ENCODE assay signal across 28 mouse cellular contexts in the genomic region with DNA sequence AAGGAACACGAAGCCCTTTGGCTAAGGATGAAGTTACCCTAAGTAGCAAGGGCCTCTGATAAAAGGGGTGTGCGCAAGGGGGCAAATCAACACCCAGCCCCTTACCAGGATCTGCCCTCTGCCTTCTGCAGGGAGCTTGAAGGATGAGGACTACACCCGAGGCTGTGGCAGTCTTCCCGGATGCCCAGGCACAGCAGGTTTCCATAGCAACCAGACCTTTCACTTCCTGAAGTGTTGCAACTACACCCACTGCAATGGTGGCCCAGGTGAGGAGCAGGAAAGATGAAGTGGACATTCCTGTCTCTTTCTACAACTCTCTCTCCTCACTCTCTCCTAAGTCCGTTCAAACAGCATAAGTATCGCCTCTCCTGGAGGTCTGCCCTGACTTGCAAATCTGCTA. TPM values are rescaled to one million over a fixed set of nuclear protein-coding genes. Genes with fewer than 3 reads are reported as not detected.
DNase-seq lines count a peak whose midpoint lies in the region; ATAC-seq and TF ChIP-seq lines count a peak whose summit lies in the region.
"Had no signal": no experiment of that assay in that cellular context is flagged by ENCODE, and none has a peak within 500 bp of the region (broad histone marks: within the 10 kb centered on the region; RNA-seq: fewer than 3 reads in every experiment).

No protein-coding gene starts in this region.

- TF ChIP-seq CTCF in forebrain, postnatal 0 days (IDR thresholded peaks at IDR 0.05; ENCODE audit: low read depth) = no peak

- no peak overlapping the region for H3K4me2 ChIP-seq in forebrain, postnatal 0 days (ENCODE audit: low read depth)
- no peak overlapping the region for H3K4me2 ChIP-seq in forebrain, embryonic 11.5 days (ENCODE audit: low read depth, low read length, severe bottlenecking)
- H3K4me2 ChIP-seq in midbrain, embryonic 16.5 days (ENCODE audit: low read length) = no peak overlapping the region
- H3K4me2 ChIP-seq: embryonic facial prominence, embryonic 13.5 days; forebrain, embryonic 13.5 days; limb, embryonic 12.5 days; liver, embryonic 12.5 days; neural tube, embryonic 13.5 days had no signal

- peak; percentile 21; the same call in 1 of the 2 replicates for ATAC-seq in forebrain, postnatal 0 days
- no peak for ATAC-seq in forebrain, embryonic 11.5 days (replicated peaks; ENCODE audit: low FRiP score)
- ATAC-seq in midbrain, embryonic 16.5 days = 0 out of 2 replicates have a peak, but pooled peaks have one; percentile 60
- ATAC-seq: activated CD4-positive, CD25-positive, alpha-beta regulatory T cell, adult 4 months; forebrain, embryonic 13.5 days; liver, embryonic 12.5 days had no signal

- WGBS in forebrain, postnatal 0 days = 69% methylated on average over 6 of the region's 6 CpGs
- WGBS in forebrain, embryonic 11.5 days = 82% methylated on average over 6 of the region's 6 CpGs
- 65% methylated on average over 6 of the region's 6 CpGs for WGBS in midbrain, embryonic 16.5 days

- H3K27me3 ChIP-seq in forebrain, postnatal 0 days (ENCODE audit: insufficient read depth, low read length) = no peaks in the 10 kb centered on the region
- H3K27me3 ChIP-seq in forebrain, embryonic 11.5 days (ENCODE audit: control insufficient read depth, insufficient read depth, low read length) = no peaks in the 10 kb centered on the region
- H3K27me3 ChIP-seq in midbrain, embryonic 16.5 days (ENCODE audit: control insufficient read depth, insufficient read depth, low read depth, low read length) = no peaks in the 10 kb centered on the region
- H3K27me3 ChIP-seq: embryonic facial prominence, embryonic 13.5 days; forebrain, embryonic 13.5 days; limb, embryonic 12.5 days; liver, embryonic 12.5 days; neural tube, embryonic 13.5 days had no signal

- H3K36me3 ChIP-seq in forebrain, postnatal 0 days (ENCODE audit: insufficient read depth) = no peaks in the 10 kb centered on the region
- H3K36me3 ChIP-seq in forebrain, embryonic 11.5 days (ENCODE audit: control insufficient read depth, insufficient read depth, low read length) = no peaks in the 10 kb centered on the region
- H3K36me3 ChIP-seq in midbrain, embryonic 16.5 days (ENCODE audit: control insufficient read depth, insufficient read depth, low read length) = no peaks in the 10 kb centered on the region
- H3K36me3 ChIP-seq: embryonic facial prominence, embryonic 13.5 days; hindbrain, embryonic 10.5 days; limb, embryonic 12.5 days; neural tube, embryonic 13.5 days had no signal

- no peak for DNase-seq in forebrain, postnatal 0 days
- DNase-seq in forebrain, embryonic 11.5 days (ENCODE audit: low spot score) = no peak
- peak; percentile 11 for DNase-seq in 3T3-L1 (ENCODE audit: low read depth, low spot score)
- peak; percentile 58 for DNase-seq in brain, adult 2 months (ENCODE audit: low read depth, low spot score)
- DNase-seq in left cerebral cortex, postnatal 25 days (ENCODE audit: low spot score in 2 of 2) = no peak
- no peak for DNase-seq in kidney, postnatal 4 days
- DNase-seq: lung, adult 2 months; right cerebral cortex, postnatal 25 days had no signal

- H3K4me1 ChIP-seq in forebrain, postnatal 0 days (ENCODE audit: insufficient read depth) = 0 out of 2 replicates have a peak, but pooled peaks cover 5% of the 10 kb centered on the region
- H3K4me1 ChIP-seq in forebrain, embryonic 11.5 days (replicated peaks; ENCODE audit: control insufficient read depth, insufficient read depth, low read length) = no peaks in the 10 kb centered on the region
- H3K4me1 ChIP-seq in midbrain, embryonic 16.5 days (ENCODE audit: control insufficient read depth, insufficient read depth, low read length) = peaks cover 5% of the 10 kb centered on the region
- H3K4me1 ChIP-seq: heart, embryonic 10.5 days; limb, embryonic 12.5 days; liver, embryonic 12.5 days had no signal

- H3K9ac ChIP-seq in forebrain, postnatal 0 days = no peak overlapping the region
- H3K9ac ChIP-seq in forebrain, embryonic 11.5 days (ENCODE audit: low read length) = no peak overlapping the region
- H3K9ac ChIP-seq in midbrain, embryonic 16.5 days (ENCODE audit: low read depth, low read length) = no peak overlapping the region
- H3K9ac ChIP-seq: embryonic facial prominence, embryonic 13.5 days; forebrain, embryonic 13.5 days; limb, embryonic 12.5 days; liver, embryonic 12.5 days; neural tube, embryonic 13.5 days had no signal

- H3K9me3 ChIP-seq in forebrain, postnatal 0 days (ENCODE audit: low read length) = no peaks in the 10 kb centered on the region
- H3K9me3 ChIP-seq in forebrain, embryonic 11.5 days (ENCODE audit: control insufficient read depth, low read length) = peaks cover 4% of the 10 kb centered on the region; the same call in 1 of the 2 replicates
- H3K9me3 ChIP-seq in midbrain, embryonic 16.5 days (replicated peaks; ENCODE audit: control insufficient read depth, low read length, poor library complexity, severe bottlenecking) = no peaks in the 10 kb centered on the region
- H3K9me3 ChIP-seq: neural tube, embryonic 13.5 days had no signal

- H3K27ac ChIP-seq in forebrain, postnatal 0 days (ENCODE audit: low read depth, low read length) = no peak overlapping the region
- no peak overlapping the region for H3K27ac ChIP-seq in forebrain, embryonic 11.5 days (ENCODE audit: low read depth, low read length)
- H3K27ac ChIP-seq in midbrain, embryonic 16.5 days (ENCODE audit: low read length) = no peak overlapping the region
- H3K27ac ChIP-seq: embryonic facial prominence, embryonic 13.5 days; forebrain, embryonic 13.5 days; heart, embryonic 10.5 days; hindbrain, embryonic 10.5 days; kidney, postnatal 0 days; limb, embryonic 12.5 days; liver, embryonic 12.5 days; neural tube, embryonic 13.5 days had no signal

- H3K4me3 ChIP-seq in forebrain, postnatal 0 days (ENCODE audit: low read depth, low read length) = no peak overlapping the region
- H3K4me3 ChIP-seq in forebrain, embryonic 11.5 days (ENCODE audit: low read depth, low read length) = no peak overlapping the region
- H3K4me3 ChIP-seq in midbrain, embryonic 16.5 days (ENCODE audit: low read depth, low read length) = no peak overlapping the region
- H3K4me3 ChIP-seq: embryonic facial prominence, embryonic 13.5 days; erythroblast, embryonic 14.5 days; forebrain, embryonic 13.5 days; heart, embryonic 10.5 days; hindbrain, embryonic 10.5 days; limb, embryonic 12.5 days; liver, embryonic 12.5 days; megakaryocyte, embryonic 14.5 days; neural tube, embryonic 13.5 days had no signal

- intact Hi-C loops in left cerebral cortex, postnatal 25 days (cut with DNase I) = no loop called here

RNA-seq across cellular contexts. Expression of a gene that starts 9.4 kb away (rescaled TPM):
- total RNA-seq in forebrain, postnatal 0 days (2014; rRNA removed) = 412 and 434 TPM in 2 replicates
- 102 and 107 TPM in 2 replicates for polyA plus RNA-seq in forebrain, postnatal 0 days (2015; fragmentation: Nextera tagmentation; extraction: Ambion mirVana)
- polyA plus RNA-seq in forebrain, embryonic 11.5 days (2014; fragmentation: Nextera tagmentation; extraction: Ambion mirVana) = 7.1 and 8.9 TPM in 2 replicates
- 63.2 and 75.3 TPM in 2 replicates for polyA plus RNA-seq in midbrain, embryonic 16.5 days (2015; fragmentation: Nextera tagmentation; extraction: Ambion mirVana)
- 100 to 1,000 TPM; 243 to 246 TPM for total RNA-seq in left cerebral cortex, postnatal 25 days (2021)
- total RNA-seq: granulocyte monocyte progenitor cell, adult 5-6 weeks had no signal
- polyA plus RNA-seq: activated CD4-positive, CD25-positive, alpha-beta regulatory T cell, adult 4 months had no signal

RNA-seq across cellular contexts. Expression of a gene that starts 10.2 kb away (rescaled TPM):
- total RNA-seq in forebrain, postnatal 0 days (2014; rRNA removed) = 0.85 and 1.3 TPM in 2 replicates
- 1.2 and 1.3 TPM in 2 replicates for polyA plus RNA-seq in forebrain, postnatal 0 days (2015; fragmentation: Nextera tagmentation; extraction: Ambion mirVana)
- 1.1 and 1.2 TPM in 2 replicates for polyA plus RNA-seq in forebrain, embryonic 11.5 days (2014; fragmentation: Nextera tagmentation; extraction: Ambion mirVana)
- polyA plus RNA-seq in midbrain, embryonic 16.5 days (2015; fragmentation: Nextera tagmentation; extraction: Ambion mirVana) = 1.6 and 1.8 TPM in 2 replicates
- total RNA-seq in left cerebral cortex, postnatal 25 days (2021) = under 1 TPM; 0.71 to 0.73 TPM

RNA-seq across cellular contexts. Expression of a gene that starts 20.3 kb away (rescaled TPM):
- total RNA-seq in forebrain, postnatal 0 days (2014; rRNA removed) = not detected in 2 replicates
- not detected in 2 replicates for polyA plus RNA-seq in forebrain, postnatal 0 days (2015; fragmentation: Nextera tagmentation; extraction: Ambion mirVana)
- not detected in 2 replicates for polyA plus RNA-seq in forebrain, embryonic 11.5 days (2014; fragmentation: Nextera tagmentation; extraction: Ambion mirVana)
- polyA plus RNA-seq in midbrain, embryonic 16.5 days (2015; fragmentation: Nextera tagmentation; extraction: Ambion mirVana) = not detected in 2 replicates
- total RNA-seq in left cerebral cortex, postnatal 25 days (2021) = under 1 TPM; 0.34 to 0.57 TPM
- total RNA-seq: granulocyte monocyte progenitor cell, adult 5-6 weeks; layer of hippocampus, adult 18-20 months; layer of hippocampus, postnatal 14 days had no signal
- polyA plus RNA-seq: activated CD4-positive, CD25-positive, alpha-beta regulatory T cell, adult 4 months; embryonic facial prominence, embryonic 13.5 days; erythroblast, embryonic 14.5 days; heart, embryonic 10.5 days; heart, postnatal 0 days; hindbrain, embryonic 10.5 days; intestine, embryonic 14.5 days; kidney, postnatal 0 days; limb, embryonic 12.5 days; liver, embryonic 12.5 days; neural tube, embryonic 13.5 days had no signal

RNA-seq across cellular contexts. Expression of a gene that starts 34.4 kb away (rescaled TPM):
- total RNA-seq in forebrain, postnatal 0 days (2014; rRNA removed) = 196 and 242 TPM in 2 replicates
- polyA plus RNA-seq in forebrain, postnatal 0 days (2015; fragmentation: Nextera tagmentation; extraction: Ambion mirVana) = 258 and 279 TPM in 2 replicates
- polyA plus RNA-seq in forebrain, embryonic 11.5 days (2014; fragmentation: Nextera tagmentation; extraction: Ambion mirVana) = 109 and 114 TPM in 2 replicates
- polyA plus RNA-seq in midbrain, embryonic 16.5 days (2015; fragmentation: Nextera tagmentation; extraction: Ambion mirVana) = 298 and 327 TPM in 2 replicates
- 10 to 100 TPM; 45.7 to 52.6 TPM for total RNA-seq in left cerebral cortex, postnatal 25 days (2021)
- polyA plus RNA-seq: activated CD4-positive, CD25-positive, alpha-beta regulatory T cell, adult 4 months had no signal

RNA-seq across cellular contexts. Expression of a gene that starts 39.8 kb away (rescaled TPM):
- total RNA-seq in forebrain, postnatal 0 days (2014; rRNA removed) = not detected in 2 replicates
- 0.13 and 0.31 TPM in 2 replicates for polyA plus RNA-seq in forebrain, postnatal 0 days (2015; fragmentation: Nextera tagmentation; extraction: Ambion mirVana)
- polyA plus RNA-seq in forebrain, embryonic 11.5 days (2014; fragmentation: Nextera tagmentation; extraction: Ambion mirVana) = 0.96 and 1.3 TPM in 2 replicates
- 1.6 and 1.7 TPM in 2 replicates for polyA plus RNA-seq in midbrain, embryonic 16.5 days (2015; fragmentation: Nextera tagmentation; extraction: Ambion mirVana)
- not detected for total RNA-seq in left cerebral cortex, postnatal 25 days (2021)
- total RNA-seq: adrenal gland, postnatal 10 days; gastrocnemius, postnatal 10 days; granulocyte monocyte progenitor cell, adult 5-6 weeks; layer of hippocampus, adult 18-20 months; layer of hippocampus, postnatal 14 days had no signal
- polyA plus RNA-seq: erythroblast, embryonic 14.5 days; kidney, adult 2 months; lung, adult 2 months had no signal

Comparison
In these comparisons a context has a peak if more than half of its experiments do, and no peak if none do; other contexts are left out.
1. DNase-seq: peak in 3T3-L1 (single experiment) and brain, adult 2 months (single experiment); none in forebrain, postnatal 0 days (single experiment), forebrain, embryonic 11.5 days (single experiment), left cerebral cortex, postnatal 25 days (0 of 2) and kidney, postnatal 4 days (0 of 2).